ENCODE assay signal across 8 mouse cellular contexts in the genomic region with DNA sequence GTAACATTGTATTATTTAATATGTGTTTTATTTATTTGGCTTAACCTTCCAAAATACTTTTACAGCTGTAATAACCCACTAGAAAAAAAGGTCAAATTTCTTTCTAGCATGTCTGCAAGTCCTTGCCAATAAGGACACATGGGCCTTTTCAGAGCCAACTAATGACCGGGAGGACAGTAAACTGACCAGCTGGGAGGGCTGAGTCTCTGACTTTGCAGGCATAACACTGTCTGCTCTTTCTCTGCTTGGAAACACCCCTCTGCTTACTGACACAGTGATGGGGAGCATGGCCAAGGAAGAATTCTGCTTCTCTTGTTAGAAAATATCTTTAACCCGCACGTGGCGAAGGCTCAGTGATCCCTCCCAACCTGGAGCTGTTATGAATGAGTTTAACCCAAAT. TPM values are rescaled to one million over a fixed set of nuclear protein-coding genes. Genes with fewer than 3 reads are reported as not detected.
DNase-seq lines count a peak whose midpoint lies in the region; ATAC-seq and TF ChIP-seq lines count a peak whose summit lies in the region.

No protein-coding gene starts in this region.

- no peak overlapping the region for H3K27ac ChIP-seq in hindbrain, postnatal 0 days

- no peak for TF ChIP-seq CTCF in hindbrain, postnatal 0 days (IDR thresholded peaks at IDR 0.05; ENCODE audit: low read depth)

- H3K4me3 ChIP-seq in hindbrain, postnatal 0 days (ENCODE audit: low read length), result peak overlapping the region; percentile 85

- H3K4me1 ChIP-seq in hindbrain, postnatal 0 days (ENCODE audit: insufficient read depth, low read length), result 0 out of 2 replicates have a peak, but pooled peaks cover 6% of the 10 kb centered on the region

- H3K4me2 ChIP-seq in hindbrain, postnatal 0 days (ENCODE audit: low read depth, low read length), result peak overlapping the region; percentile 83

- DNase-seq in urinary bladder, postnatal 14 days (ENCODE audit: low spot score), result peak; percentile 56
- no peak for DNase-seq in urinary bladder, postnatal 10 days (ENCODE audit: low spot score)
- peak; percentile 71 for DNase-seq in gastrocnemius, postnatal 25 days
- peak; percentile 66 for DNase-seq in hindbrain, postnatal 0 days (ENCODE audit: low spot score)
- peak; percentile 77 for DNase-seq in lung, postnatal 10 days
- no peak for DNase-seq in right cerebral cortex, postnatal 25 days

- ATAC-seq in hindbrain, postnatal 0 days, result no peak
- ATAC-seq in megakaryocyte progenitor cell, adult 5-6 weeks (replicated peaks; ENCODE audit: poor library complexity), result no peak
- ATAC-seq in megakaryocyte-erythroid progenitor cell, adult 5-6 weeks (replicated peaks; ENCODE audit: low FRiP score, low TSS enrichment, poor library complexity, severe bottlenecking), result no peak

- WGBS in hindbrain, postnatal 0 days, result 42% methylated on average over 4 of the region's 4 CpGs

- H3K9ac ChIP-seq in hindbrain, postnatal 0 days (replicated peaks; ENCODE audit: low read length), result peak overlapping the region; percentile 72

- H3K9me3 ChIP-seq in hindbrain, postnatal 0 days (ENCODE audit: low read length), result no peaks in the 10 kb centered on the region

- no peaks in the 10 kb centered on the region for H3K36me3 ChIP-seq in hindbrain, postnatal 0 days (ENCODE audit: insufficient read depth, low read length)

- no peaks in the 10 kb centered on the region for H3K27me3 ChIP-seq in hindbrain, postnatal 0 days (ENCODE audit: insufficient read depth, low read length)

RNA-seq across cellular contexts. Expression of gene Igsf10, which starts 1.2 kb away (rescaled TPM):
- 1 to 10 TPM; 3.9 to 5.4 TPM for total RNA-seq in gastrocnemius, postnatal 25 days (2021)
- total RNA-seq in hindbrain, postnatal 0 days (2014; rRNA removed), result 7.1 TPM in 2 replicates
- 6.2 and 6.7 TPM in 2 replicates for polyA plus RNA-seq in hindbrain, postnatal 0 days (2015; fragmentation: Nextera tagmentation; extraction: Ambion mirVana)
- total RNA-seq in megakaryocyte progenitor cell, adult 5-6 weeks (2015), result 0.02 and 0.07 TPM in 2 replicates
- total RNA-seq in megakaryocyte progenitor cell, adult 5-6 weeks (2017), result 0.03 and 0.04 TPM in 2 replicates
- total RNA-seq in megakaryocyte-erythroid progenitor cell, adult 5-6 weeks (2014; fragmentation: Nextera tagmentation), result 0.04 TPM in 1 of 2 replicates, not detected in the other
- 0.19 TPM in 1 of 2 replicates, not detected in the other for total RNA-seq in megakaryocyte-erythroid progenitor cell, adult 5-6 weeks (2017)

Comparison
In these comparisons a context has a peak if more than half of its experiments do, and no peak if none do; other contexts are left out.
1. DNase-seq: peak in urinary bladder, postnatal 14 days (single experiment), gastrocnemius, postnatal 25 days (single experiment), hindbrain, postnatal 0 days (single experiment) and lung, postnatal 10 days (single experiment); none in urinary bladder, postnatal 10 days (single experiment) and right cerebral cortex, postnatal 25 days (single experiment).